Comparison of ENCODE assay signal across 8 mouse cellular contexts in genomic region chr8:91019726-91020125, GRCm38 (mm10). TPM values are rescaled to one million over a fixed set of nuclear protein-coding genes. Genes with fewer than 3 reads are reported as not detected.
DNase-seq lines count a peak whose midpoint lies in the region; ATAC-seq and TF ChIP-seq lines count a peak whose summit lies in the region.

No protein-coding gene starts in this region.

- no peak overlapping the region; the same call in 1 of the 2 replicates for H3K27ac ChIP-seq in midbrain, embryonic 11.5 days (ENCODE audit: low read depth, low read length)
- H3K27ac ChIP-seq in midbrain, embryonic 16.5 days (ENCODE audit: low read length) = no peak overlapping the region
- H3K27ac ChIP-seq in embryonic fibroblast, embryonic 13.5 days (ENCODE audit: insufficient read depth, low read length) = no peak overlapping the region
- no peak overlapping the region for H3K27ac ChIP-seq in neural tube, embryonic 11.5 days (ENCODE audit: low read depth, low read length)
- no peak overlapping the region for H3K27ac ChIP-seq in thymus, adult 2 months (ENCODE audit: control insufficient read depth, insufficient read depth, low read length)

- H3K27me3 ChIP-seq in midbrain, embryonic 11.5 days (ENCODE audit: control insufficient read depth, insufficient read depth, low read length) = no peaks in the 10 kb centered on the region
- H3K27me3 ChIP-seq in midbrain, embryonic 16.5 days (ENCODE audit: control insufficient read depth, insufficient read depth, low read depth, low read length) = no peaks in the 10 kb centered on the region
- no peaks in the 10 kb centered on the region for H3K27me3 ChIP-seq in neural tube, embryonic 11.5 days (ENCODE audit: control insufficient read depth, insufficient read depth, low read length)
- no peaks in the 10 kb centered on the region for H3K27me3 ChIP-seq in thymus, adult 2 months (ENCODE audit: control insufficient read depth, insufficient read depth, low read length)

- intact Hi-C loops in left cerebral cortex, postnatal 36 days (cut with DNase I) = loop anchor here (2.0 to 5.0 kb wide), 3 partner anchors 37 to 191 kb away; partner anchors contain the start of gene Chd9

- TF ChIP-seq POLR2A in embryonic fibroblast, embryonic 13.5 days (IDR thresholded peaks at IDR 0.05; ENCODE audit: low read depth, low read length) = no peak
- no peak for TF ChIP-seq POLR2A in thymus, adult 2 months (IDR thresholded peaks at IDR 0.05; ENCODE audit: control insufficient read depth, extremely low read depth, insufficient read depth, low read length, poor library complexity)

- no peaks in the 10 kb centered on the region for H3K9me3 ChIP-seq in midbrain, embryonic 11.5 days (ENCODE audit: control insufficient read depth, low read length)
- H3K9me3 ChIP-seq in midbrain, embryonic 16.5 days (replicated peaks; ENCODE audit: control insufficient read depth, low read length, poor library complexity, severe bottlenecking) = no peaks in the 10 kb centered on the region
- no peaks in the 10 kb centered on the region for H3K9me3 ChIP-seq in neural tube, embryonic 11.5 days (ENCODE audit: control insufficient read depth, low read length)

- no peak overlapping the region for H3K4me3 ChIP-seq in midbrain, embryonic 11.5 days (ENCODE audit: low read depth, low read length)
- no peak overlapping the region for H3K4me3 ChIP-seq in midbrain, embryonic 16.5 days (ENCODE audit: low read depth, low read length)
- H3K4me3 ChIP-seq in embryonic fibroblast, embryonic 13.5 days (ENCODE audit: insufficient read depth, low read length) = no peak overlapping the region
- H3K4me3 ChIP-seq in neural tube, embryonic 11.5 days (ENCODE audit: low read depth, low read length) = no peak overlapping the region
- H3K4me3 ChIP-seq in thymus, adult 2 months (ENCODE audit: control insufficient read depth, insufficient read depth, low read length) = no peak overlapping the region

- peak; percentile 45; the same call in 1 of the 2 replicates for TF ChIP-seq CTCF in embryonic fibroblast, embryonic 13.5 days (IDR thresholded peaks at IDR 0.05; ENCODE audit: borderline replicate concordance, insufficient read depth, low read length)
- no peak for TF ChIP-seq CTCF in thymus, adult 2 months (IDR thresholded peaks at IDR 0.05; ENCODE audit: borderline replicate concordance, control insufficient read depth, extremely low read depth, insufficient read depth, low read length, poor library complexity)

- H3K36me3 ChIP-seq in midbrain, embryonic 11.5 days (ENCODE audit: control insufficient read depth, insufficient read depth, low read length) = peaks cover 27% of the 10 kb centered on the region
- H3K36me3 ChIP-seq in midbrain, embryonic 16.5 days (ENCODE audit: control insufficient read depth, insufficient read depth, low read length) = peaks cover 42% of the 10 kb centered on the region
- H3K36me3 ChIP-seq in neural tube, embryonic 11.5 days (ENCODE audit: control insufficient read depth, insufficient read depth, low read length) = peaks cover 18% of the 10 kb centered on the region
- H3K36me3 ChIP-seq in thymus, adult 2 months (ENCODE audit: control insufficient read depth, insufficient read depth, low read length) = peaks cover 51% of the 10 kb centered on the region

- H3K4me1 ChIP-seq in midbrain, embryonic 11.5 days (ENCODE audit: control insufficient read depth, insufficient read depth, low read length) = 0 out of 2 replicates have a peak, but pooled peaks cover 2% of the 10 kb centered on the region
- no peaks in the 10 kb centered on the region for H3K4me1 ChIP-seq in midbrain, embryonic 16.5 days (ENCODE audit: control insufficient read depth, insufficient read depth, low read length)
- H3K4me1 ChIP-seq in embryonic fibroblast, embryonic 13.5 days (ENCODE audit: control insufficient read depth, insufficient read depth, low read length) = no peaks in the 10 kb centered on the region
- H3K4me1 ChIP-seq in neural tube, embryonic 11.5 days (ENCODE audit: control insufficient read depth, insufficient read depth, low read length) = no peaks in the 10 kb centered on the region
- H3K4me1 ChIP-seq in thymus, adult 2 months (replicated peaks; ENCODE audit: control insufficient read depth, insufficient read depth, low read length) = no peaks in the 10 kb centered on the region

- H3K4me2 ChIP-seq in midbrain, embryonic 11.5 days = no peak overlapping the region
- no peak overlapping the region for H3K4me2 ChIP-seq in midbrain, embryonic 16.5 days (ENCODE audit: low read length)
- H3K4me2 ChIP-seq in neural tube, embryonic 11.5 days (ENCODE audit: low read depth) = no peak overlapping the region

- no peak for ATAC-seq in midbrain, embryonic 11.5 days (ENCODE audit: low FRiP score)
- ATAC-seq in midbrain, embryonic 16.5 days = no peak
- no peak for ATAC-seq in neural tube, embryonic 11.5 days (ENCODE audit: insufficient read depth, low FRiP score, low TSS enrichment)

- peak; percentile 92 for DNase-seq in midbrain, embryonic 11.5 days (ENCODE audit: low spot score, missing footprints)
- peak; percentile 86 for DNase-seq in brain, adult 2 months (ENCODE audit: low read depth, low spot score)
- peak; percentile 75 for DNase-seq in heart, postnatal 4 days
- peak; percentile 56 to 62 for DNase-seq in left cerebral cortex, postnatal 36 days (ENCODE audit: low spot score in 2 of 2)
- DNase-seq in neural tube, embryonic 11.5 days (ENCODE audit: low spot score) = peak; percentile 77
- DNase-seq in thymus, adult 2 months = peak; percentile 66

- H3K9ac ChIP-seq in midbrain, embryonic 11.5 days (ENCODE audit: low read length) = no peak overlapping the region
- no peak overlapping the region for H3K9ac ChIP-seq in midbrain, embryonic 16.5 days (ENCODE audit: low read depth, low read length)
- no peak overlapping the region for H3K9ac ChIP-seq in neural tube, embryonic 11.5 days (ENCODE audit: low read length)

- WGBS in midbrain, embryonic 11.5 days = 8% methylated on average over 2 of the region's 2 CpGs
- WGBS in midbrain, embryonic 16.5 days = 3% methylated on average over 2 of the region's 2 CpGs
- WGBS in neural tube, embryonic 11.5 days = 11% methylated on average over 2 of the region's 2 CpGs
- WGBS in thymus, adult 2 months = 5% methylated on average over 2 of the region's 2 CpGs

RNA-seq across cellular contexts. Expression of gene Rbl2, which starts 50.1 kb away (rescaled TPM):
- 13.6 and 15.7 TPM in 2 replicates for polyA plus RNA-seq in midbrain, embryonic 11.5 days (2014; fragmentation: Nextera tagmentation; extraction: Ambion mirVana)
- 22.5 and 26.3 TPM in 2 replicates for polyA plus RNA-seq in midbrain, embryonic 16.5 days (2015; fragmentation: Nextera tagmentation; extraction: Ambion mirVana)
- 23.2 and 24.7 TPM in 2 replicates for polyA plus RNA-seq in embryonic fibroblast, embryonic 13.5 days (2011; ENCODE audit: insufficient read length, low read depth, missing spikeins)
- 10 to 100 TPM; 17.6 to 18.8 TPM for total RNA-seq in heart, postnatal 4 days (2021)
- total RNA-seq in left cerebral cortex, postnatal 36 days (2021) = 10 to 100 TPM; 35.5 to 45.7 TPM
- 13.4 and 15.7 TPM in 2 replicates for polyA plus RNA-seq in neural tube, embryonic 11.5 days (2014; fragmentation: Nextera tagmentation; extraction: Ambion mirVana)
- 51.6 and 52.9 TPM in 2 replicates for polyA plus RNA-seq in thymus, adult 2 months (2012; rRNA removed)
